Mouse (Mus musculus): Measurements from ENCODE around the gene Jsrp1. TPM values are rescaled to one million over a fixed set of nuclear protein-coding genes. Genes with fewer than 3 reads are reported as not detected.

The Jsrp1 gene
- 0.22 TPM in 1 of 2 replicates, not detected in the other for total RNA-seq (2014; rRNA removed)
- 1.4 and 1.6 TPM in 2 replicates for polyA plus RNA-seq (2015; fragmentation: Nextera tagmentation; extraction: Ambion mirVana)

DNA sequence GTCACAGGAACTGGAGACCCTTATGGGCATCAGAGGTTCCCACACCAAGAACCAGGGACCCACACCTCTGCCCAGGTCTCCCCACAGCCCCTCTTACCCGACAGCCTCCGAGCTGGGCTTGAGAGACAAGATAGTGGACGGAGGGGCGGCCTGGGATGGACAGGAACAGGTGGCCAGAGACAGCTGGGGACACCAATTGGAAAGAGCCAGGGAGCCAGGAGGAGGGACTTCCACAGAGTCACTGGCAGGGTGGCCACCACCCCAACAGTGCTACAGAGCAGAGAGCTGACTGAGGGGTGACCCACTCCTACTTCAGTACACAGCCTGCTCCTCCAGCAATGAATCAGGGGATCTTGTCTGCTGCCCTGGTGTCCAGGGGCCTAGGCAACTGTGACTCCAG lies at the start of gene Jsrp1:
Gene Jsrp1 (minus strand): TSS at position 133 of the 400 bp plus-strand sequence.
- Histone ChIP-seq H3K9me3 (ENCODE audit: low read length) (no peaks in the 10 kb centered on the region), H3K9ac (replicated peaks; ENCODE audit: low read length) (no peak within 1 kb of the TSS), H3K27ac (no peak within 1 kb of the TSS), H3K4me1 (ENCODE audit: insufficient read depth, low read length) (peaks cover 14% of the 10 kb centered on the region; the same call in 1 of the 2 replicates), H3K36me3 (ENCODE audit: insufficient read depth, low read length) (no peaks in the 10 kb centered on the region), H3K4me3 (ENCODE audit: low read length) (no peak within 1 kb of the TSS), H3K4me2 (ENCODE audit: low read depth, low read length) (no peak within 1 kb of the TSS), H3K27me3 (ENCODE audit: insufficient read depth, low read length) (peaks cover 5% of the 10 kb centered on the region; the same call in 1 of the 2 replicates)
- no peak for DNase-seq (ENCODE audit: low spot score)
- TF ChIP-seq CTCF (IDR thresholded peaks at IDR 0.05; ENCODE audit: low read depth): no peak
- WGBS: 64% methylated on average over 4 of the region's 4 CpGs
- ATAC-seq: no peak

DNA sequence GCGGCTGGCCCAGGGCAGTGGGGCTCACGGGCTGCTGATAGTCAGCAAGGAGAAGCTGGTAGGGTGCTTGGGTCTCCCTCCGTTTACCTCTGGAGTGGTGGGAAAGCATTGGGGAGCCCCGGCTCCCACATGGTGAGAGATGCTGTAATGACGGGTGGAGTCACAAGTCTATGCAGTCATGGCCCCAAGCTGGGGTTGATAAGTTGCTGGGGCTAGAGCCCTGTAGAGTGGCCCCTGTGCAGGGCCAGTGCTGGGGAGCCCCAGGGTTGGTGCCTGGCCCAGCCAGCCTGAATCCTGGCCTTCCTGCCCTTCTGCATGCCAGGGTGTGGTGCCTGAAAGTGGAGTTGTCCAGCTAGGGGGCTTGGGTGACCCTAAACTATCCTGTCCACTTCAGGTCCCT lies 49.0 kb upstream of the Jsrp1 start:
- Histone ChIP-seq H3K4me2 (ENCODE audit: low read depth, low read length) (no peak overlapping the region), H3K36me3 (ENCODE audit: insufficient read depth, low read length) (peaks cover 21% of the 10 kb centered on the region), H3K4me3 (ENCODE audit: low read length) (no peak overlapping the region), H3K27ac (no peak overlapping the region), H3K9ac (replicated peaks; ENCODE audit: low read length) (no peak overlapping the region), H3K4me1 (ENCODE audit: insufficient read depth, low read length) (no peaks in the 10 kb centered on the region), H3K9me3 (ENCODE audit: low read length) (no peaks in the 10 kb centered on the region), H3K27me3 (ENCODE audit: insufficient read depth, low read length) (no peaks in the 10 kb centered on the region)
- ATAC-seq: no peak
- no peak for DNase-seq (ENCODE audit: low spot score)
- no peak for TF ChIP-seq CTCF (IDR thresholded peaks at IDR 0.05; ENCODE audit: low read depth)
- 88% methylated on average over 5 of the region's 5 CpGs for WGBS

DNA sequence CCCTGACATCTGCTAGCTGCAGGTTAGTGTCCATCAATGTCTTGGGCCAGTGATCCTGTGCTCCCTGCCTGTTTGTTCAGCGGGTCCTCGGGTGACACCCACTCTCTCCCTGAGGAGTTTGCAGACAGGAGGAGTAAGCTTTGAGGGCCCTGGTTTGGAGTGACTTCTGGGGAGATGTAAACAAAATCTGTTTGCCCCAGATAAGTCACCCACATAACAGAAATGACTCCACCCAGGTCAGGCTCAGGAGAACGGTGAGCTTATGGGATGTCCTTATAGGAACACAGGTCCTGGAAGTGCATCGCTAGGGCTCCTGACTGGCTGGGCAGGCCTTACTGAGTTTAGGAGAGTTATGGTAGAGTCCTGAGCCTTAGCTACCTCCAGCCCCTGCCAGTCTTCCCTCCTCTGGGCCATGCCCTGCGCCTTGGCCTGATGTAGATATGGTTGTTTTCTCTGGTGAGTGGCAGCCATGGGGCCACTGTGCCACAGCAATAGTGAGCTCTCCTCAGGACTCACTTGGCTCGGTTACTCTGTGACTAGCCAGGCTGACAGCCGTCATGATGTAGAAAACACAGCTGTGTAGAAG lies 45.1 kb upstream of the Jsrp1 start:
- no peak overlapping the region for H3K4me2 ChIP-seq (ENCODE audit: low read depth, low read length)
- H3K4me3 ChIP-seq (ENCODE audit: low read length): no peak overlapping the region
- no peaks in the 10 kb centered on the region for H3K9me3 ChIP-seq (ENCODE audit: low read length)

DNA sequence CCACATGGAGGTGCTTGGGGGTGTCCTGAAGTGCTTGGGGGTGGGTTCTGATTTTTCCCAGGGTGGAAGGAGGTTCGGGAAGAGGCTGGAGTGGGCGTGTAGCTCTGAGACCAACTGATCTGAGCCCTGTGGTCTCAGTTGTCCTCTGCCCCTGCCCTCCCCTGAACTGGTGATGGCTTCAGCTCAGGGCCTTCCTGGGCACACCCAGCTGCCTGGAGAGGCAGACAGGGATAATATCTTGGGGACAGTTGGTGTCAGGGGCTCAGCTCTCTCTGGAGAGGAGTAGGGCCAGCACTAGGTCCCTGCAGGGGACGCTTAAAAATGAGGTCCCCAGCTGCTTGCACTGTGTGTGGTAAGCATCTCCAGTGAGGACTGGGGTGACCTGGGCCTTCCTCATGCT lies 44.5 kb upstream of the Jsrp1 start:
- no peak for TF ChIP-seq CTCF (IDR thresholded peaks at IDR 0.05; ENCODE audit: low read depth)
- Histone ChIP-seq H3K4me2 (ENCODE audit: low read depth, low read length) (peak overlapping the region; percentile 28; the same call in 1 of the 2 replicates), H3K27ac (peak overlapping the region; percentile 86; the same call in 1 of the 2 replicates)

More for the DNA sequence above, 45.1 kb upstream of the Jsrp1 start:
- H3K9ac ChIP-seq (replicated peaks; ENCODE audit: low read length): no peak overlapping the region
- WGBS: 85% methylated on average over 7 of the region's 7 CpGs
- H3K36me3 ChIP-seq (ENCODE audit: insufficient read depth, low read length): peaks cover 16% of the 10 kb centered on the region
- no peak for DNase-seq (ENCODE audit: low spot score)
- H3K4me1 ChIP-seq (ENCODE audit: insufficient read depth, low read length): peaks cover 16% of the 10 kb centered on the region; the same call in 1 of the 2 replicates
- TF ChIP-seq CTCF (IDR thresholded peaks at IDR 0.05; ENCODE audit: low read depth): no peak
- peak overlapping the region; percentile 86; the same call in 1 of the 2 replicates for H3K27ac ChIP-seq
- H3K27me3 ChIP-seq (ENCODE audit: insufficient read depth, low read length): no peaks in the 10 kb centered on the region
- no peak for ATAC-seq

DNA sequence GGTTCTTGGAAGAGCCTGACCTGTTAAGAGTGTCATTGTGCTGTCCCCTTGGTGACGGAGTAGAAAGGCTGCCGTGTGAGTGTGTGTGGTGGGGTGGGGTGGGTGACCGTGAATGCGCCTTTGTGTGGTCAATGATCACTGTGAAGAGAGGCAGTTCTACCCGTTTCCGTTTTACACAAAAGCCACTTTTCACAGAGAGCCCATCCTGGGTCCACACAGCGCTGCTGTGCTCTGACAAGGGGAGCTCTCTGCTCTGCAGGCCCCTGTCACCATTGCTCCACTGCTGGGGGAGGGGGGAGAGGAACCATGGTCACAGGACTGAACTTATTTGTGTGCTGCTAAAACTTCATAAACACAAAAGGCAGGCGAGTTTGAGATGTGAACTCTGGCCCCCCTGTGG lies 44.1 kb upstream of the Jsrp1 start:
- peaks cover 16% of the 10 kb centered on the region; the same call in 1 of the 2 replicates for H3K4me1 ChIP-seq (ENCODE audit: insufficient read depth, low read length)
- DNase-seq (ENCODE audit: low spot score) (peak; percentile 46), ATAC-seq (peak; percentile 46)
- TF ChIP-seq CTCF (IDR thresholded peaks at IDR 0.05; ENCODE audit: low read depth): no peak
- no peaks in the 10 kb centered on the region for H3K9me3 ChIP-seq (ENCODE audit: low read length)
- peaks cover 14% of the 10 kb centered on the region for H3K36me3 ChIP-seq (ENCODE audit: insufficient read depth, low read length)
- H3K4me2 ChIP-seq (ENCODE audit: low read depth, low read length): peak overlapping the region; percentile 28; the same call in 1 of the 2 replicates
- H3K27ac ChIP-seq: peak overlapping the region; percentile 86
- H3K27me3 ChIP-seq (ENCODE audit: insufficient read depth, low read length): no peaks in the 10 kb centered on the region
- WGBS: 27% methylated on average over 8 of the region's 8 CpGs
- peak overlapping the region; percentile 28; the same call in 1 of the 2 replicates for H3K9ac ChIP-seq (replicated peaks; ENCODE audit: low read length)
- no peak overlapping the region for H3K4me3 ChIP-seq (ENCODE audit: low read length)

More for the DNA sequence above, 44.5 kb upstream of the Jsrp1 start:
- Histone ChIP-seq H3K27me3 (ENCODE audit: insufficient read depth, low read length) (no peaks in the 10 kb centered on the region), H3K36me3 (ENCODE audit: insufficient read depth, low read length) (peaks cover 16% of the 10 kb centered on the region), H3K4me3 (ENCODE audit: low read length) (no peak overlapping the region), H3K9me3 (ENCODE audit: low read length) (no peaks in the 10 kb centered on the region), H3K9ac (replicated peaks; ENCODE audit: low read length) (peak overlapping the region; percentile 28; the same call in 1 of the 2 replicates), H3K4me1 (ENCODE audit: insufficient read depth, low read length) (peaks cover 16% of the 10 kb centered on the region; the same call in 1 of the 2 replicates)
- DNase-seq (ENCODE audit: low spot score) (no peak), ATAC-seq (no peak)
- 60% methylated on average over 3 of the region's 3 CpGs for WGBS

DNA sequence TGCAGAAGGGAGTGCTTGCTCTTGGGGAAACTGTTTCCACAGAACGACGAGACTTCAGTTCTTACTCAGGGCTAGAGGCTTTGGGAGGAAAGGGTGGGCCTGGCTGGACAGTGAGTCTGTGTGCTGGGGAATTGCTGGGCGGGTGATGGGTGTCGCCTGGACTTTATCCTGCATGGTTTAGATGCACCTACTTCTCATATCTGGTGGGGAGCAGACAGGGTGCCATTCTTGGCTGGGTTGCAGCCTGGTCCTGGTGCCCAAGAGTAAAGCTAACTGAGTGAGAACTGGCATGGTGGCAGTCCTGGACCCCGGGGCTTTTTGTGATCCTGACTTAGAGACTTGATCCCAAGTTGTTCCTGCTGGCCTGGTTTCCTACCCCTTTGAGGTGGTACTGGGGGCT lies 43.6 kb upstream of the Jsrp1 start:
- DNase-seq (ENCODE audit: low spot score): no peak
- Histone ChIP-seq H3K27me3 (ENCODE audit: insufficient read depth, low read length) (no peaks in the 10 kb centered on the region), H3K36me3 (ENCODE audit: insufficient read depth, low read length) (peaks cover 14% of the 10 kb centered on the region), H3K27ac (peak overlapping the region; percentile 86), H3K9ac (replicated peaks; ENCODE audit: low read length) (no peak overlapping the region; the same call in 1 of the 2 replicates), H3K4me2 (ENCODE audit: low read depth, low read length) (peak overlapping the region; percentile 23), H3K9me3 (ENCODE audit: low read length) (no peaks in the 10 kb centered on the region), H3K4me1 (ENCODE audit: insufficient read depth, low read length) (peaks cover 16% of the 10 kb centered on the region; the same call in 1 of the 2 replicates), H3K4me3 (ENCODE audit: low read length) (no peak overlapping the region)
- 75% methylated on average over 5 of the region's 5 CpGs for WGBS
- no peak for ATAC-seq
- no peak for TF ChIP-seq CTCF (IDR thresholded peaks at IDR 0.05; ENCODE audit: low read depth)

DNA sequence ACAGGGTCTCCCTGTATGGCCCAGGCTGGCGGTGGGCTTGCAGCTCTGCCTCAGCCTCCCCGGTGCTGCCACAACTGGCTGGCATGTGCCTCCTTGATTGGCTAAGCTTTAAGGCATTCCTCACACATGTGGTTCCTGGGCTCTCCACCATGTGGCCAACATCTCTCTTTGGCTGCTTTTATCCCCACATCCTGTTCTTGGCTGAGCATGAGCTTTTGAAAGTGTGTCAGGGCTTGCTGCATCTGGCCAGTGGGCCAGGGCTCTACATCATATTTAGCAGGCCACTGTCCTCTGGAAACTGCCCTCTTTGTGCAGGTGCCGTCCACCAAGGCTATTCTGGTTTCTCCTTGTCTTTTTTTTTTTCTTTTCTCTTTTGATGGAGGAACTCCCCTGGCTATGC lies 43.0 kb upstream of the Jsrp1 start:
- Histone ChIP-seq H3K36me3 (ENCODE audit: insufficient read depth, low read length) (peaks cover 14% of the 10 kb centered on the region), H3K4me3 (ENCODE audit: low read length) (peak overlapping the region; percentile 70), H3K9me3 (ENCODE audit: low read length) (no peaks in the 10 kb centered on the region), H3K9ac (replicated peaks; ENCODE audit: low read length) (no peak overlapping the region), H3K27ac (peak overlapping the region; percentile 86; the same call in 1 of the 2 replicates), H3K4me1 (ENCODE audit: insufficient read depth, low read length) (peaks cover 16% of the 10 kb centered on the region; the same call in 1 of the 2 replicates), H3K27me3 (ENCODE audit: insufficient read depth, low read length) (no peaks in the 10 kb centered on the region), H3K4me2 (ENCODE audit: low read depth, low read length) (peak overlapping the region; percentile 99)
- ATAC-seq: peak; percentile 57
- TF ChIP-seq CTCF (IDR thresholded peaks at IDR 0.05; ENCODE audit: low read depth): peak; percentile 47
- 52% methylated on average over 3 of the region's 3 CpGs for WGBS
- peak; percentile 53 for DNase-seq (ENCODE audit: low spot score)
